Mouse (Mus musculus): Measurements from ENCODE around the gene Mrpl39. TPM values are rescaled to one million over a fixed set of nuclear protein-coding genes. Genes with fewer than 3 reads are reported as not detected.

The Mrpl39 gene
- total RNA-seq, 2 experiments from 2014 or later, result 19.7 to 27.6 TPM

GRCm38 (mm10) chr16:84703129-84703768, 32.3 kb downstream of the Mrpl39 start:
- H3K27ac ChIP-seq, result no peak overlapping the region
- no peak for TF ChIP-seq CTCF (conservative IDR thresholded peaks at IDR 0.05)
- H3K4me3 ChIP-seq, result peak overlapping the region; percentile 58
- DNase-seq (ENCODE audit: low spot score in 2 of 2), result no peak

- Histone ChIP-seq H3K27ac (no peak overlapping the region), H3K4me3 (peak overlapping the region; percentile 58)
- no peak for DNase-seq (ENCODE audit: low spot score in 2 of 2)
- no peak for TF ChIP-seq CTCF (conservative IDR thresholded peaks at IDR 0.05)
Observed at GRCm38 (mm10) chr16:84702230-84703128, 33.1 kb downstream of the Mrpl39 start.

- no peak for TF ChIP-seq CTCF (conservative IDR thresholded peaks at IDR 0.05)
Observed at GRCm38 (mm10) chr16:84701041-84701440, 34.5 kb downstream of the Mrpl39 start.

GRCm38 (mm10) chr16:84698708-84699107, 36.8 kb downstream of the Mrpl39 start:
- TF ChIP-seq CTCF (conservative IDR thresholded peaks at IDR 0.05), result no peak
- DNase-seq (ENCODE audit: low spot score in 2 of 2), result no peak

More at GRCm38 (mm10) chr16:84701041-84701440, 34.5 kb downstream of the Mrpl39 start:
- H3K27ac ChIP-seq, result no peak overlapping the region
- no peak for DNase-seq (ENCODE audit: low spot score in 2 of 2)
- no peak overlapping the region for H3K4me3 ChIP-seq

GRCm38 (mm10) chr16:84696178-84696577, 39.4 kb downstream of the Mrpl39 start:
- no peak for TF ChIP-seq CTCF (conservative IDR thresholded peaks at IDR 0.05)
- no peak overlapping the region for H3K4me3 ChIP-seq
- no peak for DNase-seq (ENCODE audit: low spot score in 2 of 2)
- no peak overlapping the region for H3K27ac ChIP-seq

More at GRCm38 (mm10) chr16:84698708-84699107, 36.8 kb downstream of the Mrpl39 start:
- H3K27ac ChIP-seq, result no peak overlapping the region
- no peak overlapping the region for H3K4me3 ChIP-seq

- DNase-seq (ENCODE audit: low spot score in 2 of 2), result no peak
- no peak overlapping the region for H3K4me3 ChIP-seq
- no peak overlapping the region for H3K27ac ChIP-seq
- no peak for TF ChIP-seq CTCF (conservative IDR thresholded peaks at IDR 0.05)
Observed at GRCm38 (mm10) chr16:84681991-84682390, 53.6 kb downstream of the Mrpl39 start.

- TF ChIP-seq CTCF (conservative IDR thresholded peaks at IDR 0.05), result no peak
- H3K4me3 ChIP-seq, result no peak overlapping the region
- no peak overlapping the region for H3K27ac ChIP-seq
- DNase-seq (ENCODE audit: low spot score in 2 of 2), result no peak
Observed at GRCm38 (mm10) chr16:84680760-84681159, 54.8 kb downstream of the Mrpl39 start.

GRCm38 (mm10) chr16:84677292-84677691, 58.2 kb downstream of the Mrpl39 start:
- no peak overlapping the region for H3K4me3 ChIP-seq
- TF ChIP-seq CTCF (conservative IDR thresholded peaks at IDR 0.05), result no peak
- DNase-seq (ENCODE audit: low spot score in 2 of 2), result no peak
- H3K27ac ChIP-seq, result no peak overlapping the region

Small RNAs within 50 kb of the gene (microRNA-seq; reads per million reads assigned to microRNA genes)
- 27.6 to 36.4 reads per million in 2 experiments for gene Mir155

Other genes with a start within 250 kb of the Mrpl39 start
- gene A730009L09Rik, start 220.6 kb downstream of the Mrpl39 start, total RNA-seq (2021), result 1 to 10 TPM in 1 of 2 experiments, under 1 TPM in 1; 0.23 to 1.5 TPM
- gene Jam2, start 38.4 kb upstream of the Mrpl39 start, total RNA-seq (2021), result 10 to 100 TPM; 18.9 to 22.6 TPM
- 10 to 100 TPM; 26.1 to 33.3 TPM for gene Gabpa, start 99.2 kb upstream of the Mrpl39 start, total RNA-seq (2021)
- 100 to 1,000 TPM; 360 to 363 TPM for gene Atp5j, start 99.9 kb upstream of the Mrpl39 start, total RNA-seq (2021)